Mouse (Mus musculus): ENCODE measurements around the gene Degs2. TPM values are rescaled to one million over a fixed set of nuclear protein-coding genes. Genes with fewer than 3 reads are reported as not detected.

Degs2 gene
- polyA plus RNA-seq, 1 experiment from 2014 or later, result 1.1 TPM

GRCm38 (mm10) chr12:108634031-108634430, 68.1 kb downstream of the Degs2 start:
- H3K9me3 ChIP-seq (ENCODE audit: control insufficient read depth, low read length), result no peaks in the 10 kb centered on the region
- 87% methylated on average over 1 of the region's 1 CpGs for WGBS
- no peak overlapping the region for H3K4me3 ChIP-seq (ENCODE audit: low read depth, low read length)
- 0 out of 2 replicates have a peak, but pooled peaks cover 8% of the 10 kb centered on the region for H3K36me3 ChIP-seq (ENCODE audit: control insufficient read depth, insufficient read depth, low read length)
- no peak overlapping the region for H3K9ac ChIP-seq (ENCODE audit: low read depth, low read length)
- no peak overlapping the region for H3K27ac ChIP-seq (replicated peaks; ENCODE audit: low read depth, low read length)
- DNase-seq (ENCODE audit: low spot score) (no peak), ATAC-seq (ENCODE audit: low read depth) (no peak)
- H3K4me1 ChIP-seq (ENCODE audit: control insufficient read depth, insufficient read depth, low read length), result no peaks in the 10 kb centered on the region
- H3K27me3 ChIP-seq (replicated peaks; ENCODE audit: control insufficient read depth, insufficient read depth, low read length), result no peaks in the 10 kb centered on the region
- H3K4me2 ChIP-seq (ENCODE audit: low read depth, low read length), result no peak overlapping the region

- Histone ChIP-seq H3K36me3 (ENCODE audit: control insufficient read depth, insufficient read depth, low read length) (0 out of 2 replicates have a peak, but pooled peaks cover 8% of the 10 kb centered on the region), H3K4me1 (ENCODE audit: control insufficient read depth, insufficient read depth, low read length) (no peaks in the 10 kb centered on the region), H3K9ac (ENCODE audit: low read depth, low read length) (no peak overlapping the region), H3K9me3 (ENCODE audit: control insufficient read depth, low read length) (no peaks in the 10 kb centered on the region), H3K4me2 (ENCODE audit: low read depth, low read length) (no peak overlapping the region), H3K27ac (replicated peaks; ENCODE audit: low read depth, low read length) (no peak overlapping the region), H3K27me3 (replicated peaks; ENCODE audit: control insufficient read depth, insufficient read depth, low read length) (no peaks in the 10 kb centered on the region), H3K4me3 (ENCODE audit: low read depth, low read length) (no peak overlapping the region)
- no peak for ATAC-seq (ENCODE audit: low read depth)
- no peak for DNase-seq (ENCODE audit: low spot score)
These were observed 69.6 kb downstream of the Degs2 start for GRCm38 (mm10) chr12:108632501-108632900.

- no peaks in the 10 kb centered on the region for H3K27me3 ChIP-seq (replicated peaks; ENCODE audit: control insufficient read depth, insufficient read depth, low read length)
- no peak overlapping the region for H3K9ac ChIP-seq (ENCODE audit: low read depth, low read length)
- no peaks in the 10 kb centered on the region for H3K4me1 ChIP-seq (ENCODE audit: control insufficient read depth, insufficient read depth, low read length)
- no peaks in the 10 kb centered on the region for H3K9me3 ChIP-seq (ENCODE audit: control insufficient read depth, low read length)
- DNase-seq (ENCODE audit: low spot score), result no peak
- H3K4me3 ChIP-seq (ENCODE audit: low read depth, low read length), result no peak overlapping the region
- no peak for ATAC-seq (ENCODE audit: low read depth)
- WGBS, result 85% methylated on average over 6 of the region's 6 CpGs
- H3K27ac ChIP-seq (replicated peaks; ENCODE audit: low read depth, low read length), result no peak overlapping the region
- 0 out of 2 replicates have a peak, but pooled peaks cover 8% of the 10 kb centered on the region for H3K36me3 ChIP-seq (ENCODE audit: control insufficient read depth, insufficient read depth, low read length)
- H3K4me2 ChIP-seq (ENCODE audit: low read depth, low read length), result no peak overlapping the region
These were observed 71.1 kb downstream of the Degs2 start for GRCm38 (mm10) chr12:108630741-108631688.

GRCm38 (mm10) chr12:108629556-108629955, 72.6 kb downstream of the Degs2 start:
- H3K9ac ChIP-seq (ENCODE audit: low read depth, low read length), result no peak overlapping the region
- 0 out of 2 replicates have a peak, but pooled peaks cover 3% of the 10 kb centered on the region for H3K36me3 ChIP-seq (ENCODE audit: control insufficient read depth, insufficient read depth, low read length)
- WGBS, result 85% methylated on average over 1 of the region's 1 CpGs
- no peaks in the 10 kb centered on the region for H3K9me3 ChIP-seq (ENCODE audit: control insufficient read depth, low read length)
- H3K4me1 ChIP-seq (ENCODE audit: control insufficient read depth, insufficient read depth, low read length), result no peaks in the 10 kb centered on the region
- no peaks in the 10 kb centered on the region for H3K27me3 ChIP-seq (replicated peaks; ENCODE audit: control insufficient read depth, insufficient read depth, low read length)
- H3K4me2 ChIP-seq (ENCODE audit: low read depth, low read length), result no peak overlapping the region
- no peak overlapping the region for H3K27ac ChIP-seq (replicated peaks; ENCODE audit: low read depth, low read length)
- DNase-seq (ENCODE audit: low spot score) (no peak), ATAC-seq (ENCODE audit: low read depth) (no peak)
- H3K4me3 ChIP-seq (ENCODE audit: low read depth, low read length), result no peak overlapping the region

MicroRNAs encoded within 50 kb of the gene (microRNA counts, 519-probe panel; counts per million panel counts)
- microRNA mmu-miR-342-3p (3,295 counts per million, percentile 78 among the panel's probes with 10 or more counts), microRNA mmu-miR-342-5p (19.3 counts per million)

Small RNA genes lying within 50 kb of the gene (microRNA-seq; reads per million reads assigned to microRNA genes)
- gene Gm23872 (ENCODE audit: borderline number of aligned reads) (not detected), gene Mir342 (ENCODE audit: borderline number of aligned reads) (2,623 reads per million, percentile 84 among the genes with 10 or more reads in this experiment)

Other genes with a start within 250 kb of the Degs2 start
- 62.7 and 66.4 TPM in 2 replicates for gene Evl, start 147.6 kb downstream of the Degs2 start, polyA plus RNA-seq (2014; fragmentation: Nextera tagmentation; extraction: Ambion mirVana)
- 19.9 and 20.3 TPM in 2 replicates for gene Yy1, start 90.7 kb upstream of the Degs2 start, polyA plus RNA-seq (2014; fragmentation: Nextera tagmentation; extraction: Ambion mirVana)
- gene Slc25a29, start 133.6 kb upstream of the Degs2 start, polyA plus RNA-seq (2014; fragmentation: Nextera tagmentation; extraction: Ambion mirVana), result 8.4 and 9.7 TPM in 2 replicates
- gene Slc25a47, start 133.7 kb upstream of the Degs2 start, polyA plus RNA-seq (2014; fragmentation: Nextera tagmentation; extraction: Ambion mirVana), result 9.8 and 13.0 TPM in 2 replicates
- gene Wdr25, start 191.3 kb upstream of the Degs2 start, polyA plus RNA-seq (2014; fragmentation: Nextera tagmentation; extraction: Ambion mirVana), result 2.6 and 3.8 TPM in 2 replicates
- 63.6 and 73.1 TPM in 2 replicates for gene Wars, start 191.9 kb upstream of the Degs2 start, polyA plus RNA-seq (2014; fragmentation: Nextera tagmentation; extraction: Ambion mirVana)

Data from embryonic facial prominence, embryonic 14.5 days (tissue).